Mouse (Mus musculus): ENCODE results near the gene Lrrc49.

GRCm38 (mm10) chr9:60674780-60675179, 13.2 kb downstream of the Lrrc49 start:
- TF ChIP-seq CTCF (IDR thresholded peaks at IDR 0.05) (peak; percentile 52), EP300 (IDR thresholded peaks at IDR 0.05) (no peak)

Measured in lung, postnatal 0 days (tissue).